Mouse (Mus musculus): ENCODE results near the gene Xrcc1. TPM values are rescaled to one million over a fixed set of nuclear protein-coding genes. Genes with fewer than 3 reads are reported as not detected.

Xrcc1 gene
- polyA plus RNA-seq, 1 experiment, result 22.5 TPM

GRCm38 (mm10) chr7:24566206-24566605 lies 20.1 kb downstream of the Xrcc1 start:
- H3K4me1 ChIP-seq (ENCODE audit: control insufficient read depth, insufficient read depth, insufficient read length, low read length), result no peaks in the 10 kb centered on the region
- H3K27ac ChIP-seq (replicated peaks; ENCODE audit: low read depth, low read length), result no peak overlapping the region
- no peak overlapping the region for H3K4me3 ChIP-seq (ENCODE audit: insufficient read depth, low read depth, low read length)

- Histone ChIP-seq H3K27ac (replicated peaks; ENCODE audit: low read depth, low read length) (no peak overlapping the region), H3K4me1 (ENCODE audit: control insufficient read depth, insufficient read depth, insufficient read length, low read length) (no peaks in the 10 kb centered on the region), H3K4me3 (ENCODE audit: insufficient read depth, low read depth, low read length) (no peak overlapping the region)
These were observed 22.4 kb downstream of the Xrcc1 start for GRCm38 (mm10) chr7:24568512-24568911.

GRCm38 (mm10) chr7:24571071-24571470 lies 25.0 kb downstream of the Xrcc1 start:
- H3K27ac ChIP-seq (replicated peaks; ENCODE audit: low read depth, low read length), result no peak overlapping the region
- no peak overlapping the region for H3K4me3 ChIP-seq (ENCODE audit: insufficient read depth, low read depth, low read length)
- no peaks in the 10 kb centered on the region for H3K4me1 ChIP-seq (ENCODE audit: control insufficient read depth, insufficient read depth, insufficient read length, low read length)

GRCm38 (mm10) chr7:24572455-24572854 lies 26.4 kb downstream of the Xrcc1 start:
- Histone ChIP-seq H3K27ac (replicated peaks; ENCODE audit: low read depth, low read length) (no peak overlapping the region), H3K4me1 (ENCODE audit: control insufficient read depth, insufficient read depth, insufficient read length, low read length) (no peaks in the 10 kb centered on the region), H3K4me3 (ENCODE audit: insufficient read depth, low read depth, low read length) (no peak overlapping the region)

- Histone ChIP-seq H3K4me3 (ENCODE audit: insufficient read depth, low read depth, low read length) (no peak overlapping the region), H3K4me1 (ENCODE audit: control insufficient read depth, insufficient read depth, insufficient read length, low read length) (no peaks in the 10 kb centered on the region), H3K27ac (replicated peaks; ENCODE audit: low read depth, low read length) (no peak overlapping the region)
These were observed 28.2 kb downstream of the Xrcc1 start for GRCm38 (mm10) chr7:24574224-24574796.

GRCm38 (mm10) chr7:24577811-24578210 lies 31.7 kb downstream of the Xrcc1 start:
- no peak overlapping the region for H3K27ac ChIP-seq (replicated peaks; ENCODE audit: low read depth, low read length)
- H3K4me3 ChIP-seq (ENCODE audit: insufficient read depth, low read depth, low read length), result no peak overlapping the region
- no peaks in the 10 kb centered on the region for H3K4me1 ChIP-seq (ENCODE audit: control insufficient read depth, insufficient read depth, insufficient read length, low read length)

- Histone ChIP-seq H3K4me3 (ENCODE audit: insufficient read depth, low read depth, low read length) (no peak overlapping the region), H3K27ac (replicated peaks; ENCODE audit: low read depth, low read length) (no peak overlapping the region), H3K4me1 (ENCODE audit: control insufficient read depth, insufficient read depth, insufficient read length, low read length) (peaks cover 4% of the 10 kb centered on the region; the same call in 1 of the 2 replicates)
These were observed 38.8 kb downstream of the Xrcc1 start for GRCm38 (mm10) chr7:24584876-24585275.

GRCm38 (mm10) chr7:24585995-24586394 lies 39.9 kb downstream of the Xrcc1 start:
- Histone ChIP-seq H3K4me3 (ENCODE audit: insufficient read depth, low read depth, low read length) (no peak overlapping the region), H3K4me1 (ENCODE audit: control insufficient read depth, insufficient read depth, insufficient read length, low read length) (peaks cover 4% of the 10 kb centered on the region; the same call in 1 of the 2 replicates), H3K27ac (replicated peaks; ENCODE audit: low read depth, low read length) (no peak overlapping the region)

- H3K27ac ChIP-seq (replicated peaks; ENCODE audit: low read depth, low read length), result no peak overlapping the region
- H3K4me3 ChIP-seq (ENCODE audit: insufficient read depth, low read depth, low read length), result no peak overlapping the region
- H3K4me1 ChIP-seq (ENCODE audit: control insufficient read depth, insufficient read depth, insufficient read length, low read length), result peaks cover 4% of the 10 kb centered on the region; the same call in 1 of the 2 replicates
These were observed 40.7 kb downstream of the Xrcc1 start for GRCm38 (mm10) chr7:24586828-24587227.

GRCm38 (mm10) chr7:24587330-24588105 lies 41.4 kb downstream of the Xrcc1 start, which contains the start of the genes Ethe1 and Zfp575:
Gene Ethe1 (plus strand): TSS chr7:24587543.
Gene Zfp575 (minus strand): TSS chr7:24587641.
- Histone ChIP-seq H3K4me3 (ENCODE audit: insufficient read depth, low read depth, low read length) (peak within 1 kb of the TSS; percentile 29; the same call in 1 of the 2 replicates), H3K27ac (replicated peaks; ENCODE audit: low read depth, low read length) (no peak within 1 kb of the TSS), H3K4me1 (ENCODE audit: control insufficient read depth, insufficient read depth, insufficient read length, low read length) (peaks cover 4% of the 10 kb centered on the region; the same call in 1 of the 2 replicates)

GRCm38 (mm10) chr7:24588336-24588735 lies 42.2 kb downstream of the Xrcc1 start:
- Histone ChIP-seq H3K4me3 (ENCODE audit: insufficient read depth, low read depth, low read length) (no peak overlapping the region), H3K27ac (replicated peaks; ENCODE audit: low read depth, low read length) (no peak overlapping the region), H3K4me1 (ENCODE audit: control insufficient read depth, insufficient read depth, insufficient read length, low read length) (peaks cover 6% of the 10 kb centered on the region; the same call in 1 of the 2 replicates)

GRCm38 (mm10) chr7:24591735-24592134 lies 45.6 kb downstream of the Xrcc1 start:
- Histone ChIP-seq H3K4me1 (ENCODE audit: control insufficient read depth, insufficient read depth, insufficient read length, low read length) (peaks cover 6% of the 10 kb centered on the region; the same call in 1 of the 2 replicates), H3K4me3 (ENCODE audit: insufficient read depth, low read depth, low read length) (no peak overlapping the region), H3K27ac (replicated peaks; ENCODE audit: low read depth, low read length) (no peak overlapping the region)

- H3K4me1 ChIP-seq (ENCODE audit: control insufficient read depth, insufficient read depth, insufficient read length, low read length), result peaks cover 6% of the 10 kb centered on the region; the same call in 1 of the 2 replicates
- H3K4me3 ChIP-seq (ENCODE audit: insufficient read depth, low read depth, low read length), result no peak overlapping the region
- H3K27ac ChIP-seq (replicated peaks; ENCODE audit: low read depth, low read length), result no peak overlapping the region
These were observed 46.1 kb downstream of the Xrcc1 start for GRCm38 (mm10) chr7:24592163-24592562.

- H3K4me1 ChIP-seq (ENCODE audit: control insufficient read depth, insufficient read depth, insufficient read length, low read length), result peaks cover 6% of the 10 kb centered on the region; the same call in 1 of the 2 replicates
- H3K27ac ChIP-seq (replicated peaks; ENCODE audit: low read depth, low read length), result no peak overlapping the region
- H3K4me3 ChIP-seq (ENCODE audit: insufficient read depth, low read depth, low read length), result no peak overlapping the region
These were observed 46.7 kb downstream of the Xrcc1 start for GRCm38 (mm10) chr7:24592781-24593180.

- Histone ChIP-seq H3K27ac (replicated peaks; ENCODE audit: low read depth, low read length) (no peak overlapping the region), H3K4me1 (ENCODE audit: control insufficient read depth, insufficient read depth, insufficient read length, low read length) (0 out of 2 replicates have a peak, but pooled peaks cover 2% of the 10 kb centered on the region), H3K4me3 (ENCODE audit: insufficient read depth, low read depth, low read length) (peak overlapping the region; percentile 90)
These were observed 47.7 kb downstream of the Xrcc1 start for GRCm38 (mm10) chr7:24593621-24594308.
